Mouse (Mus musculus): Measurements from ENCODE around the gene Ccin. TPM values are rescaled to one million over a fixed set of nuclear protein-coding genes. Genes with fewer than 3 reads are reported as not detected.

The Ccin gene
- total RNA-seq, 2 experiments from 2014 or later = not detected

GRCm38 (mm10) chr4:43972137-43972591, 11.1 kb upstream of the Ccin start:
- ATAC-seq (replicated peaks; ENCODE audit: low FRiP score, poor library complexity, severe bottlenecking) = no peak; the same call in 1 of the 2 replicates

- no peak for ATAC-seq (replicated peaks; ENCODE audit: low FRiP score, poor library complexity, severe bottlenecking)
Observed at GRCm38 (mm10) chr4:43973526-43973981, 9.7 kb upstream of the Ccin start.

GRCm38 (mm10) chr4:43974914-43975616, 8.2 kb upstream of the Ccin start:
- no peak for ATAC-seq (replicated peaks; ENCODE audit: low FRiP score, poor library complexity, severe bottlenecking)

- no peak for ATAC-seq (replicated peaks; ENCODE audit: low FRiP score, poor library complexity, severe bottlenecking)
Observed at GRCm38 (mm10) chr4:43976223-43976740, 7.0 kb upstream of the Ccin start.

DNA sequence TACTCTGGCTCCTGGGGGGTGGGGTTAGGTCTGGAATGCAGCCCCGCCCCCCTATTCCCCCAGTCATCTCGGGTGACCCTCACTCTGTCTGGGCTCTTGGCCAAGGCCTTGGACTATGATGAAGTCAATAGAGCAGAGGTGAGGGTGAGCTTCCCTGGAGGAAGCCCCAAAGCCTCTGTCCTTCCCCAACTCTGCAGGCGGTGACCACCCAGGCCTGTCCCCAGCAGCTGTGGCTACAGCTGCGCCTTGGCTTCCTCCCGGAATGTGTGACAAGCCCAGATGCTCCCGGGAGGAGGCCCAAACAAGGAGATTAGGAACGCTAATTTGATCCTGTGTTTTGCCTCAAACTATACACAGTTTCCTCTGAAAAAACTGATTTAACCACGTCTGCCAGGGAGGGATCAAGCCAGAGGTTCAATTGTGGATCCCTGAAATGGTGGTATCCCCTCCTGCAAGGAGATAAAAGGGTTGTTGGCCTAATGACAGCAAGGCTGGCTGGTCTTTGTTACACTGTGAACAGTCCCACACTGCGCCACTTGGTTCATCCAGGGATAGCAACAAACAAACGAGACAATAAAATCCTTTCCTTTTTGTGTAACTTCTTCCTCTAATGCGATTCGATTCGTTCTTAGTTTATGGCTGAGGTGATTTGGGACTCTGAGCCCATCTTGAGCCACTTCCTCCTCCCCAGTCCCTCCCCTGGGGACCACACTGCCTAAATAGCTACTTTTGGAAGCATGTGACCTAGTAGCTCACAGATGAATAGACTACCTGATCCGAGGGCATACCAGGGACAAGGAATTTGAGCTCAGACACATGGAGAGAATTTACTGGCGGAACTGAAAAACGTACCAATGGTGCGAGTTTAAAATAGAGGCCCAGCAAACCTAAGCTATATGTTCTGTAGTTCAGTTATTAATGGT, 4.5 kb upstream of the Ccin start:
- no peak for ATAC-seq (replicated peaks; ENCODE audit: low FRiP score, poor library complexity, severe bottlenecking)

DNA sequence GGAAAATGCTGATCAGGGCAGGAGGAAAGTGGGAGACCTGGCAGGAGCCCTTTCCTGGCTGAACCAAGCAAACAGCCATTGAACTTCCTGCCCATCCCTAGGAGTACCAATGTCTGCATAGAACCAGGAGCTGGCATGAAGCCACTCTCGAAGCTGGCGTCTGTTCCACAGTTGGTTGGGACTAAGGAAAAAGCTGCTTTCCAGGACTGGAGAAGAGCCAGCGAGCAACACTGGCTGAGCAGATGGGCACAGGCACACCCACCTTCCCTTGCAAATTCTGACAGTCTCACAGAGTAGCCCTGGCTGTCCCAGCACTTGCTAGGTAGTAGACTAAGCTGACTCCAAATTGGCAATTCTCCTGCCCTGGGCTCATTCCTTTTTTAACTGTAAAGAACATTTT, 3.5 kb upstream of the Ccin start:
- no peak for ATAC-seq (replicated peaks; ENCODE audit: low FRiP score, poor library complexity, severe bottlenecking)

DNA sequence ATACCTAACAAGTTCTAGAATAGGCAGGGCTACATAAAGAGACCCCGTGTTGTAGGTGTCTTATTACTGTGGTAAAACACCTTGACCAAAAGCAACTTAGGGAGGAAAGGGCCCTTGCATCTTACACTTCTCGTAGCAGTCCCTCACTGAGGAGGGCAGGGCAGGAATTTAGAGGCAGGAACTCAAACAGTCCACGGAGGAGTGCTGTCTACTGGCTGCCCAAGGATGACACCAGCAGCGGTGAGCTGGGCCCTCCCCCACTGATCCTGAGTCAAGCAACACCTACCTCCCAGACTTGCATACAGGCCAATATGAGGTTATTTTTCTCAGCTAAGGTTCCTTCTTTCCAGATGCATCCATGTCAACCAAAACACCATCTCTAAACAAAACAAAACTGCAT, 3.0 kb upstream of the Ccin start:
- no peak for ATAC-seq (replicated peaks; ENCODE audit: low FRiP score, poor library complexity, severe bottlenecking)

GRCm38 (mm10) chr4:43980846-43981245, 2.4 kb upstream of the Ccin start:
- no peak for ATAC-seq (replicated peaks; ENCODE audit: low FRiP score, poor library complexity, severe bottlenecking)

GRCm38 (mm10) chr4:43981251-43981650, 2.0 kb upstream of the Ccin start:
- no peak for ATAC-seq (replicated peaks; ENCODE audit: low FRiP score, poor library complexity, severe bottlenecking)

- ATAC-seq (replicated peaks; ENCODE audit: low FRiP score, poor library complexity, severe bottlenecking) = peak; percentile 94
Observed at GRCm38 (mm10) chr4:43982053-43982732, 1.1 kb upstream of the Ccin start.

GRCm38 (mm10) chr4:43983756-43984155, 473 bp downstream of the Ccin start:
- no peak for ATAC-seq (replicated peaks; ENCODE audit: low FRiP score, poor library complexity, severe bottlenecking)

DNA sequence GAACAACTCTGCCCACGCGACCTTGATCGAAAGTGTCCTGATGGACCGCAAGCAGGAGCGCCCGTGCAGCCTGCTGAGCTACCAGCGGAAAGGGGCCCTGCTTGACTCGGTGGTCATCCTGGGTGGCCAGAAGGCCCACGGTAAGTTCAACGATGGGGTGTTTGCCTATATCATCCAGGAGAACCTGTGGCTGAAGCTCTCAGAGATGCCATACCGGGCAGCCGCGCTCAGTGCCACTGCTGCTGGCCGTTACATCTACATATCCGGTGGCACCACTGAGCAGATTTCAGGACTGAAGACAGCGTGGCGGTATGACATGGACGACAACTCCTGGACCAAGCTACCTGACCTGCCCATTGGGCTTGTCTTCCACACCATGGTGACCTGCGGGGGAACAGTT, 1.0 kb downstream of the Ccin start:
- ATAC-seq (replicated peaks; ENCODE audit: low FRiP score, poor library complexity, severe bottlenecking) = no peak

DNA sequence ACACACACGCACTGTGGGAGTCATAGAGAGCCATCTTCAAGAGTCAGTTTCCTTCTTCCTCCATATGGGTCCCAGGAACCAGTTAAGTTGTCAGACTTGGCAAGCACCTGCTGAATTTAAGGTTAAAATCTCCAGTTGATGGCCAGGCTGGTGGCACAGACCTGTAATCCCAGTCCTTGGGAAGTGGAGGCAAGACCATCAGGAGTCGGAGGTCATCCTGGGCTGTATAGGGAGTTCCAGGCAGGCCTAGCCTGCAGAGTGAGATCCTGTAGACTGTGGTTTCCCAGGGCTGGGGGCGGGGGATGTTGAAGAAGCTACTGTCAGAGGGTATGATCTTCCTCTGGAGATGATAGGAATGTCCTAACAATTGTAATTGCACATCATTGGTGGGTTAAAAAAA, 5.7 kb downstream of the Ccin start:
- ATAC-seq (replicated peaks; ENCODE audit: low FRiP score, poor library complexity, severe bottlenecking) = no peak

DNA sequence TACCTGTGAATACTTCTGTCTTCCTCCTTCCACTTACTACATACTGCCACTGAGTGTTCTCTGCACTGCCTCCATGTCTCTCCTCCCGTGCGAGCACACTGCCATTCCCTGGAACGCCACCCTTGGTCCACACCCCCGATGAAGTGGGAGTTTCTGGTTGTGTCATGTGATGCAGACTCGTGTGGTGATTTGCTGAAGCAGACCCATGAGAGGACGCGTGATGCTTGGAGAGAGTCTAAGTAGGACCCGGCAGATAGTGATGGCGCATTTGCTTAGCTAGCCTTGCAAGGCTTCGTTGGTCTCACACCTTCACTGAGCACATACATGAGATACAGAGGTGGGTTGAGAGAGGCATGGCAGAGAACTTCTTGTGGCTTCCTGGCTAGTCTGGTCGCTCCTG, 9.8 kb downstream of the Ccin start:
- ATAC-seq (replicated peaks; ENCODE audit: low FRiP score, poor library complexity, severe bottlenecking) = no peak; the same call in 1 of the 2 replicates

- ATAC-seq (replicated peaks; ENCODE audit: low FRiP score, poor library complexity, severe bottlenecking) = no peak
Observed at GRCm38 (mm10) chr4:43994342-43994741, 11.1 kb downstream of the Ccin start.

- ATAC-seq (replicated peaks; ENCODE audit: low FRiP score, poor library complexity, severe bottlenecking) = peak; percentile 94
Observed at GRCm38 (mm10) chr4:44003622-44004021, 20.3 kb downstream of the Ccin start.

GRCm38 (mm10) chr4:44004126-44004525, 20.8 kb downstream of the Ccin start, which contains the start of gene Clta:
Gene Clta (plus strand): TSS chr4:44004452.
- peak; percentile 89 for ATAC-seq (replicated peaks; ENCODE audit: low FRiP score, poor library complexity, severe bottlenecking)

DNA sequence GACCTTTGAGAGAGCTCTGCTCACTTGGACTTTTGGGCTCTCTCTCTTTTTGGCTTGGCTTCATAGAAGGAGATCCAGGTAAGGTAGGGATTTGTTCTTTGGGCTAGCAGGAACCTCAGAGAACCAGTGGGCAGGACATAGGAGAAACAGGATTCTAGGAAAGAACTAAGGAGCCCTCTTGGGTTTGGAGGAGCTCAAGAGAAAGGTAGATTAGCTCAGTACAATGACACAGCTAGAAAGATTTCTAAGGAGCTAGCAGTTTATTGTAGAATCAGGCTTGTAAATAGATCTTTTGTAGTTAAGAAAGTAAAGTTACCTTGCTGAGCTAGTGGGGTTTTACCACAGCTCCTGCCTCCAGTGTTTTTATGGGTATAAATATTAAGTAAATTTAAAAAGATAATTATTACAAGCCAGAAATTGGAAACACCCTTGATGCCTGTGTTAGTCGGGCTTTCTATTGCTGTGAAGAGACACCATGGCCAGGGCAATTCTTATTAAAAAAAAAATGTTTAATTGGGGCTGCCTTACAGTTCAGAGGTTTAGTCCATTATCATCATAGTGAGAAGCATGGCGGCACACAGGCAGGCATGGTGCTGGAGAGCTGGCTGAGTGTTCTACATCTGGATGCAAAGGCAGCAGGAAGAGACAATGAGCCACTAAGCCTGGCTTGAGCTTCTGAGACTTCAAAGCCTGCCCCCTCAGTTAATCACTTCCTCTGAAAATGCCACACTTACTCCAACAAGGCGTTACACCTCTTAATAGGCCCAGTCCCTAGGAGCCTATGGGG, 21.5 kb downstream of the Ccin start:
- peak; percentile 27 for ATAC-seq (replicated peaks; ENCODE audit: low FRiP score, poor library complexity, severe bottlenecking)

DNA sequence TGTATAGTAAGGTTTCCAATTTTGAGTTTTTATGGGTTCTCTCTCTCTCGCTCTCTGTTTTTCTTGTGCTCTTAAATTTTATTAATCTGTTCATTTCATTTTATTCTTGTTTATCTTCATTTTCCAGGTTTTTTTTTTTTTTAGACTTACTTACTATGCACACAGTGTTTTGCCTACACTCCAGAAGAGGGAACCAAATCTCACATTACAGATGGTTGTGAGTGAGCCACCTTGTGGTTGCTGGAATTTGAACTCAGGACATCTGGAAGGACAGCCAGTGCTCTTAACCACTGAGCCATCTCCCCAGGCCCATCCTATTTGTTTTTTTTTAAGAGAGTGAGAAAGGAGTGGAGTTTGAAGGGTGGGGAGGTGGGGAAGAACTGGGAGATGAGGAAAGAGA, 26.9 kb downstream of the Ccin start:
- no peak for ATAC-seq (replicated peaks; ENCODE audit: low FRiP score, poor library complexity, severe bottlenecking)

All from erythroid progenitor cell, adult 5-6 weeks (primary cell).